Mouse (Mus musculus) CH12.LX (cell line): ENCODE data around the gene Itih4. TPM values are rescaled to one million over a fixed set of nuclear protein-coding genes. Genes with fewer than 3 reads are reported as not detected.

ENCODE experiments used
- DNase-seq: peaks from one replicate; pipeline ENCODE4 v3.0.0-alpha.2; 2013; ENCODE audit errors: extremely low read depth
- H3K27ac ChIP-seq: 2 replicates; pipeline ENCODE4 v1.5.1; 2012; ENCODE audit warnings: low read depth, mild to moderate bottlenecking, control low read depth, moderate library complexity; ENCODE audit not compliant: insufficient read depth
- H3K27me3 ChIP-seq: replicated peaks from 2 replicates; pipeline ENCODE3; 2012; ENCODE audit warnings: inconsistent platforms
- H3K36me3 ChIP-seq, 2 experiments: replicated peaks in 1 of 2; 2 replicates each; pipeline versions ENCODE3 to v1.6.1; 2012; ENCODE audit warnings: inconsistent platforms in 1 of 2, low read length in 1 of 2, mild to moderate bottlenecking in 1 of 2, mixed read lengths in 1 of 2, moderate library complexity in 1 of 2; ENCODE audit not compliant: control insufficient read depth in 1 of 2, insufficient read depth in 1 of 2
- H3K4me1 ChIP-seq, 2 experiments: 2 replicates each; pipeline ENCODE4 v1.6.1; 2012; ENCODE audit warnings: inconsistent platforms in 1 of 2, moderate library complexity in 1 of 2; ENCODE audit not compliant: insufficient read depth in 2 of 2, control insufficient read depth in 1 of 2
- H3K4me2 ChIP-seq: 2 replicates; pipeline ENCODE4 v1.6.1; 2012; ENCODE audit warnings: low read depth, mild to moderate bottlenecking, control low read depth; ENCODE audit not compliant: poor library complexity, insufficient read depth, severe bottlenecking
- H3K4me3 ChIP-seq, 3 experiments: fragments of 150-350 bp in 1 of 3; sonication (generic) in 1 of 3; replicated peaks in 1 of 3; 2 replicates each; pipeline versions ENCODE3 to v1.5.1; 2011 to 2012; ENCODE audit warnings: low read depth in 2 of 3, low read length in 2 of 3, mild to moderate bottlenecking in 2 of 3, moderate library complexity in 2 of 3, control low read depth in 1 of 3, improper control_type of control experiment in 1 of 3, inconsistent platforms in 1 of 3, mixed read lengths in 1 of 3; ENCODE audit not compliant: poor library complexity in 1 of 3
- H3K79me2 ChIP-seq: replicated peaks from 2 replicates; pipeline ENCODE4 v1.6.1; 2012; ENCODE audit warnings: mild to moderate bottlenecking, moderate library complexity; ENCODE audit not compliant: control insufficient read depth, poor library complexity, insufficient read depth, severe bottlenecking; ENCODE audit errors: extremely low read depth
- H3K9ac ChIP-seq: 2 replicates; pipeline ENCODE4 v1.6.1; 2012; ENCODE audit warnings: low read depth, mild to moderate bottlenecking, control low read depth, moderate library complexity; ENCODE audit not compliant: insufficient read depth
- H3K9me3 ChIP-seq: replicated peaks from 2 replicates; pipeline ENCODE3; 2012; ENCODE audit warnings: low read length, inconsistent platforms, mixed read lengths
- CHD2 ChIP-seq: IDR thresholded peaks from 2 replicates; pipeline ENCODE4 v1.6.1; 2011; ENCODE audit warnings: low read length, improper control_type of control experiment
- CTCF ChIP-seq, 2 experiments: IDR thresholded peaks in 1 of 2; conservative IDR thresholded peaks in 1 of 2; 2 replicates each; pipeline ENCODE4 v1.5.1; 2011 to 2012; ENCODE audit warnings: low read depth in 2 of 2, low read length in 2 of 2, improper control_type of control experiment in 1 of 2, inconsistent platforms in 1 of 2, mild to moderate bottlenecking in 1 of 2, moderate library complexity in 1 of 2
- E2F4 ChIP-seq: IDR thresholded peaks from 2 replicates; pipeline ENCODE4 v1.6.1; 2011; ENCODE audit warnings: low read depth, low read length, improper control_type of control experiment; ENCODE audit not compliant: insufficient replicate concordance
- EP300 ChIP-seq: IDR thresholded peaks from 2 replicates; pipeline ENCODE4 v1.6.1; 2011; ENCODE audit warnings: low read length, improper control_type of control experiment
- GABPA ChIP-seq: IDR thresholded peaks from 2 replicates; pipeline ENCODE4 v1.6.1; 2012; ENCODE audit warnings: low read depth, low read length, improper control_type of control experiment, inconsistent platforms; ENCODE audit not compliant: insufficient replicate concordance
- HCFC1 ChIP-seq: IDR thresholded peaks from 2 replicates; pipeline ENCODE4 v1.6.1; 2012; ENCODE audit warnings: low read depth, mild to moderate bottlenecking, inconsistent platforms, low read length, improper control_type of control experiment
- MAFK ChIP-seq: IDR thresholded peaks from 2 replicates; pipeline ENCODE4 v1.6.1; 2011; ENCODE audit warnings: low read length, improper control_type of control experiment; ENCODE audit not compliant: insufficient replicate concordance
- MAX ChIP-seq: IDR thresholded peaks from 2 replicates; pipeline ENCODE4 v1.6.1; 2011; ENCODE audit warnings: low read length, improper control_type of control experiment
- MAZ ChIP-seq: IDR thresholded peaks from 2 replicates; pipeline ENCODE4 v1.6.1; 2012; ENCODE audit warnings: low read depth, mild to moderate bottlenecking, inconsistent platforms, low read length, improper control_type of control experiment, moderate library complexity
- MXI1 ChIP-seq: IDR thresholded peaks from 2 replicates; pipeline ENCODE4 v1.6.1; 2011; ENCODE audit warnings: mild to moderate bottlenecking, low read depth, low read length, improper control_type of control experiment
- MYC ChIP-seq: IDR thresholded peaks from 2 replicates; pipeline ENCODE4 v1.6.1; 2011; ENCODE audit warnings: low read depth, mild to moderate bottlenecking, improper control_type of control experiment, low read length
- NRF1 ChIP-seq: IDR thresholded peaks from 2 replicates; pipeline ENCODE4 v1.6.1; 2014; ENCODE audit warnings: low read depth, mild to moderate bottlenecking, inconsistent platforms, low read length, improper control_type of control experiment, moderate library complexity
- POLR2A ChIP-seq: IDR thresholded peaks from 2 replicates; pipeline ENCODE4 v1.6.1; 2011; ENCODE audit warnings: low read depth, mild to moderate bottlenecking, improper control_type of control experiment, low read length
- POLR2AphosphoS2 ChIP-seq: IDR thresholded peaks from 2 replicates; pipeline ENCODE4 v1.6.1; 2011; ENCODE audit warnings: low read depth, low read length, improper control_type of control experiment
- RAD21 ChIP-seq: IDR thresholded peaks from 2 replicates; pipeline ENCODE4 v1.6.1; 2011; ENCODE audit warnings: low read depth, mild to moderate bottlenecking, low read length, improper control_type of control experiment, moderate library complexity
- SMC3 ChIP-seq: IDR thresholded peaks from 2 replicates; pipeline ENCODE4 v1.6.1; 2011; ENCODE audit warnings: low read depth, low read length, improper control_type of control experiment
- UBTF ChIP-seq: IDR thresholded peaks from 2 replicates; pipeline ENCODE4 v1.6.1; 2012; ENCODE audit warnings: low read depth, mild to moderate bottlenecking, inconsistent platforms, low read length, improper control_type of control experiment, moderate library complexity
- USF2 ChIP-seq: conservative IDR thresholded peaks from 2 replicates; pipeline ENCODE4 v1.6.1; 2011; ENCODE audit warnings: low read depth, low read length, improper control_type of control experiment
- ZMIZ1 ChIP-seq: IDR thresholded peaks from 2 replicates; pipeline ENCODE4 v1.6.1; 2012; ENCODE audit warnings: low read depth, mild to moderate bottlenecking, inconsistent platforms, low read length, improper control_type of control experiment
- ZNF384 ChIP-seq: IDR thresholded peaks from 2 replicates; pipeline ENCODE4 v1.6.1; 2012; ENCODE audit warnings: low read depth, low read length, improper control_type of control experiment, inconsistent platforms
- dilution Hi-C: fragments of 300-500 bp; cut with MboI; formaldehyde crosslinking; loops from 2 replicates; pipeline ENCODE4 v1.14.3; 2020; ENCODE audit warnings: low sequenced_read_pairs; ENCODE audit not compliant: extremely low pct_unique_long_range_greater_than_20kb, extremely low pct_ligation_motif_present
- in situ Hi-C: fragments of 300-500 bp; cut with MboI; formaldehyde crosslinking; loops from 3 replicates; pipeline ENCODE4 v1.14.3; 2019; ENCODE audit warnings: low sequenced_read_pairs, low pct_ligation_motif_present, low pct_unique_long_range_greater_than_20kb, mixed read lengths
- polyA plus RNA-seq: library from polyadenylated mRNA; unstranded; fragments of >175 nt; gene quantifications from 2 replicates; pipeline ENCODE4 v1.2.1, GENCODE M21; 2012; ENCODE audit warnings: low read depth; ENCODE audit not compliant: insufficient read length
- total RNA-seq, 2 experiments: library from RNA; depleted of rRNA; stranded (reverse); fragments of 300-350 nt in 1 of 2; fragments of >200 nt in 1 of 2; gene quantifications; 2 replicates each; pipeline ENCODE4 v1.2.3; 2012 to 2014

Itih4 gene
- total and polyA plus RNA-seq, 3 experiments, result not detected

DNA sequence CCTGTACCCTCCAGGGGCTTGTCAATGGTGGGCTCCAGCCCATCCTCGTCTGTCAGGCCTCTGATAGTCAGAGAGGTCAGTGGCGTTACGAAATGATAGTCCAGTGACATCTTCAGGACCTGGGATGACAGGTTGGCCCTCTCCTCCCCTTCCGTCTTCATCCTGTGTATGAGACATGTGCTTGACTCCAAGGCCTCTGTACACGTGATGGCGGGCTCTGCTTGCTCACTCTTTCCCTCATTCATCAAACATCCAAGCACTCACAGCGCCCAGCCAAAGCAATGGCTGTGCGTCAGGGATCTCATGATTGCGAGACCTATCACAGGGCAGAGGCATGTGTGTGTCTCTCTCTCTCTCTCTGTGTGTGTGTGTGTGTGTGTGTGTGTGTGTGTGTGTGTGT is 47.1 kb downstream of the Itih4 start:
- dilution Hi-C loops, result no loop called here

DNA sequence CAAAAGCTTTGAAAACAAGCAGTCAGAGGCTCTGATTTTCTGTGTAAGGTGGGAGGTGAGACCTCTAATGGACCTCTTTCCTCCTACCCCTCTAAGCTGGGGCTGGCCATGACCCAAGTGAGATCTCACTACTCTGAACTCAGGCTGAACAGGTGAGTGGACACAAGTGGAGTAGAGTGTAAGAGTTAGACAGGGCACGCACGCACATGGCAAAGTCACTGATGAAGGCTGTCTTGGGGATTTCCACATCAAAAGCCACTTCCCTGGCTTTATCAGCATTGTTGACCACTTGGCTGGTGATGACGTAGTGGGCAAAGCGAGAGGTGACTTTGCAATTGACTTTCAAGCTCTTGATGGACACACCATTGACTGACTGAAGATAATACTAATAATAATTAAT is 56.0 kb downstream of the Itih4 start:
- Histone ChIP-seq H3K4me1 (peaks cover 29 to 38% of the 10 kb centered on the region in 2 experiments), H3K4me2 (no peak overlapping the region), H3K9ac (no peak overlapping the region), H3K36me3 (peaks cover 0 to 4% of the 10 kb centered on the region in 2 experiments), H3K79me2 (no peaks in the 10 kb centered on the region), H3K4me3 (no peak overlapping the region), H3K27me3 (peaks cover 5% of the 10 kb centered on the region), H3K27ac (no peak overlapping the region), H3K9me3 (no peaks in the 10 kb centered on the region)
- TF ChIP-seq POLR2AphosphoS2 (no peak), CHD2 (no peak), E2F4 (no peak), CTCF (conservative IDR thresholded peaks at IDR 0.05 in 1 of 2, IDR thresholded peaks at IDR 0.05 in 1 of 2; ENCODE audit: low read depth in 2 of 2, low read length in 2 of 2) (no peak), SMC3 (no peak), MAX (no peak), MXI1 (no peak), RAD21 (no peak), MAZ (no peak), HCFC1 (no peak), ZMIZ1 (no peak), GABPA (no peak), MYC (no peak), NRF1 (no peak), MAFK (no peak), EP300 (no peak), ZNF384 (no peak)
- DNase-seq, result no peak
- dilution Hi-C loops (no loop called here), in situ Hi-C loops (no loop called here)

More for the DNA sequence above, 47.1 kb downstream of the Itih4 start:
- Histone ChIP-seq H3K4me1 (no peaks in the 10 kb centered on the region), H3K4me3 (no peak overlapping the region), H3K9me3 (no peaks in the 10 kb centered on the region), H3K27me3 (peaks cover 9% of the 10 kb centered on the region), H3K79me2 (no peaks in the 10 kb centered on the region), H3K9ac (no peak overlapping the region), H3K36me3 (no peaks in the 10 kb centered on the region), H3K27ac (no peak overlapping the region), H3K4me2 (no peak overlapping the region)
- TF ChIP-seq POLR2A (no peak), UBTF (no peak), USF2 (no peak), POLR2AphosphoS2 (no peak), MAFK (no peak)
- in situ Hi-C loops, result no loop called here
- no peak for DNase-seq
